Mouse (Mus musculus): ENCODE data around the gene Sulf2. TPM values are rescaled to one million over a fixed set of nuclear protein-coding genes. Genes with fewer than 3 reads are reported as not detected.
"Not testable (repeated sequence)": the region's sequence is repeated elsewhere in the genome, so short reads cannot be mapped to it uniquely, and the experiment has no call there.

The Sulf2 gene
- polyA plus RNA-seq, 2 experiments: 200 to 294 TPM

DNA sequence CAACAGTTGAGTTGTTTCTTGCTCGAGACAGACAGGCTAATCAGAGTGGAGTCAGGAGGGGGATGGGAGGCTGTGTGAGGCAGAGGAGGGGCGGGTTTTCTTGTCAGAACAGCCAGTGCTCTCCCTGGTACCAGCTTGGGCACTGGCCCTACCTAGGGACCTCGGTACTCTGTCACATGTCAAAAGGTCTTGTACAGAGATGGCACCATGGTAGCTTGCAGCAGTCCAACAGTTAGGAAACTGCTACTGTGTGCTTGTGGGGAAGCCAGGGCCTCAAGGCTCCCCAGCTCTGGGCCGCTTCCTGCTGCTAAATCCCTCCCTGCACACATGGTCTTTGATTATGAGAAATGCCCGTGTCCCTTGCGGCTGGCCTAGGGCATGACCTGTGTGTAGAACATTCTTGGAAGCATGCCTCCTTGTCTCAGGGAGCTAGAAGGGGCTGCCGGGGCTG is 65.3 kb downstream of the Sulf2 start:
- H3K4me3 ChIP-seq (replicated peaks; ENCODE audit: low read length): no peak overlapping the region
- 37% methylated on average over 7 of the region's 7 CpGs for WGBS
- no peak overlapping the region for H3K27ac ChIP-seq (replicated peaks; ENCODE audit: low read depth, low read length)
- H3K9me3 ChIP-seq (ENCODE audit: control insufficient read depth, low read length): no peaks in the 10 kb centered on the region
- H3K27me3 ChIP-seq (ENCODE audit: control insufficient read depth, insufficient read depth, low read length): no peaks in the 10 kb centered on the region
- no peak overlapping the region for H3K4me2 ChIP-seq (replicated peaks; ENCODE audit: low read depth, low read length, severe bottlenecking)
- no peak for TF ChIP-seq POLR2A (IDR thresholded peaks at IDR 0.05; ENCODE audit: borderline replicate concordance, extremely low read depth, insufficient read depth, insufficient read length)
- H3K36me3 ChIP-seq (ENCODE audit: control insufficient read depth, insufficient read depth, low read length): peaks cover 92% of the 10 kb centered on the region
- no peak for ATAC-seq (ENCODE audit: low FRiP score, low read depth)
- DNase-seq (ENCODE audit: low spot score): no peak
- peaks cover 6% of the 10 kb centered on the region; the same call in 1 of the 2 replicates for H3K4me1 ChIP-seq (ENCODE audit: control insufficient read depth, insufficient read depth, low read length)
- no peak overlapping the region for H3K9ac ChIP-seq (ENCODE audit: low read depth, low read length, severe bottlenecking)

DNA sequence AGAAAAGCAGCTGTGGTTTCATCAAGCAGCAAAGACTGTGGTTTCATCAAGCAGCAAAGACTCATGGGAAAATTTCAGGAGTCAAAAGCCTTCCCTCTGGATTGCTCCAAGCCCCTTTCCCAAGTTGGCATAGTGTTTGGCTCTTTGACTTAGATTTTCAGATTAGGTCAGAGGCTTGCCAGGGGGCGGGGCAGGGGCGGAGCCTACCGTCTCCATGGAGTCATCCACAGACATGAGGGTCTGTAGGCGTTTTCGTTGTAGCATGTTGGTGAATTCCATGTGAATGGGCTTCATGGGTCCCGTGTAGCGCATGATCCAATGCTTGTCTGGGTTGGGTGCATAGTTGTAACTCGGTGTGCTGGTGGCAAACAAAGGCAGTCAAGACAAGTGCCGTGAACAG is 66.5 kb downstream of the Sulf2 start:
- Histone ChIP-seq H3K4me1 (ENCODE audit: control insufficient read depth, insufficient read depth, low read length) (peaks cover 6% of the 10 kb centered on the region; the same call in 1 of the 2 replicates), H3K36me3 (ENCODE audit: control insufficient read depth, insufficient read depth, low read length) (peaks cover 87% of the 10 kb centered on the region), H3K27ac (replicated peaks; ENCODE audit: low read depth, low read length) (no peak overlapping the region), H3K4me3 (replicated peaks; ENCODE audit: low read length) (no peak overlapping the region), H3K9ac (ENCODE audit: low read depth, low read length, severe bottlenecking) (no peak overlapping the region), H3K9me3 (ENCODE audit: control insufficient read depth, low read length) (no peaks in the 10 kb centered on the region), H3K27me3 (ENCODE audit: control insufficient read depth, insufficient read depth, low read length) (no peaks in the 10 kb centered on the region), H3K4me2 (replicated peaks; ENCODE audit: low read depth, low read length, severe bottlenecking) (no peak overlapping the region)
- no peak for DNase-seq (ENCODE audit: low spot score)
- WGBS: 89% methylated on average over 9 of the region's 9 CpGs
- ATAC-seq (ENCODE audit: low FRiP score, low read depth): no peak
- TF ChIP-seq POLR2A (IDR thresholded peaks at IDR 0.05; ENCODE audit: borderline replicate concordance, extremely low read depth, insufficient read depth, insufficient read length): no peak

DNA sequence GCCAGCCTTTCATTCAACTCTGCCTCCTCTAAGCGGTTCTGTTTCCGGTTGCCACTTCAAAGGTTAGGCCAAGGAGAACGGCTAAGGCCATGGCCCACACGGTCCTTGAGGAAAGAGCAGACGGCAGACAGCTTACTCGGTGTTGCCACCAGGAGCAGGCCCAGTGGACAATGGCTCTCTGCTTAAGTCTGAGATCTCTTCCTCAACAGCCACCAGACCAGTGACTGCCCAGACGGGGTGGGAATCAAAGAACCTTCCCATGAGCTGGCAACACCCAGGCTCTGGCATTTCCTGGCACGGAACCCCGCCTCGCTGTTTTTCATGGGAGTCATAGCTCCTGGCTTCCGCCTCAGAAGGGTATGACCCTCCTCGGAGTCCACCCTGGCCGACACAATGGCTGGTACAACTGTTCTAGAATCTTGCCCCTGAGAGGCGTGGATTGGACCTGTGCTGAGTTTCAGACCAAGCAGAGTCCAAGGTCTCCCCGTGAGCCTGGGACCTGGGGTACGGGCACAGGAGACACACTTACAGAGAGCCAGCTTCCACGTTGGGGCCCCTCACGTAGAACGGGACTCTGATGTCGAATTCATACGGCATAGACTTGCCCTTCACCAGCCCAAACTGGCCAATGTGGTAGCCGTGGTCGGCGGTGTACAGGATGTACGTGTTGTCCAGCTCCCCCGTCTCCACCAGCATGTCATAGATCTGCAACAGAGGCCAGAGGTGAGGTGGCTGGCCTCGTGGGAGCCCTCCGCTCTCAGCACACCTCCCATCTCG is 68.8 kb downstream of the Sulf2 start:
- ATAC-seq (ENCODE audit: low FRiP score, low read depth): no peak
- Histone ChIP-seq H3K27me3 (ENCODE audit: control insufficient read depth, insufficient read depth, low read length) (no peaks in the 10 kb centered on the region), H3K9me3 (ENCODE audit: control insufficient read depth, low read length) (no peaks in the 10 kb centered on the region), H3K9ac (ENCODE audit: low read depth, low read length, severe bottlenecking) (no peak overlapping the region), H3K4me2 (replicated peaks; ENCODE audit: low read depth, low read length, severe bottlenecking) (no peak overlapping the region), H3K4me1 (ENCODE audit: control insufficient read depth, insufficient read depth, low read length) (peaks cover 6% of the 10 kb centered on the region; the same call in 1 of the 2 replicates), H3K36me3 (ENCODE audit: control insufficient read depth, insufficient read depth, low read length) (peaks cover 86% of the 10 kb centered on the region), H3K27ac (replicated peaks; ENCODE audit: low read depth, low read length) (no peak overlapping the region), H3K4me3 (replicated peaks; ENCODE audit: low read length) (no peak overlapping the region)
- TF ChIP-seq POLR2A (IDR thresholded peaks at IDR 0.05; ENCODE audit: borderline replicate concordance, extremely low read depth, insufficient read depth, insufficient read length): no peak
- no peak for DNase-seq (ENCODE audit: low spot score)
- 87% methylated on average over 29 of the region's 29 CpGs for WGBS

DNA sequence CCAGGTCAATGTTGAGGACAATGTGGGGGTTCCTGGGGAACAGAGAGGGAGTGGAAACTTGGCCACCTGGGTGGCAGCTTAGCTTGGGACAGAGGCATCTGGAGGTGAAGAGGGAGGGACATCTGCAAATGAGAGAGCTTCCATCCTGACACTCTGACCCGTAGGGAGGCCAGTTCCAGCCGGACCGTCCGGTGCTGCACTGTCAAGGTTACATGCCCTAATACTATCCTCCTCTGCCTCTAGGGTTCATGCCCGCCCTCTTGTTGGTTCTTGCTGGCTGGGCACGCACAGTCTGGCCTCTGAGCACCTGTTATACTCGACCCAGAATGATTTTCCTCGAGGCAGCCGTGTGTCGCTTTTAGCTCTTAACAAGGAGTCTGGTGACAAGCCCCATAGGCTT is 69.7 kb downstream of the Sulf2 start:
- TF ChIP-seq POLR2A (IDR thresholded peaks at IDR 0.05; ENCODE audit: borderline replicate concordance, extremely low read depth, insufficient read depth, insufficient read length): no peak
- Histone ChIP-seq H3K9ac (ENCODE audit: low read depth, low read length, severe bottlenecking) (no peak overlapping the region), H3K36me3 (ENCODE audit: control insufficient read depth, insufficient read depth, low read length) (peaks cover 86% of the 10 kb centered on the region), H3K27me3 (ENCODE audit: control insufficient read depth, insufficient read depth, low read length) (no peaks in the 10 kb centered on the region), H3K4me3 (replicated peaks; ENCODE audit: low read length) (no peak overlapping the region), H3K4me1 (ENCODE audit: control insufficient read depth, insufficient read depth, low read length) (peaks cover 9% of the 10 kb centered on the region), H3K9me3 (ENCODE audit: control insufficient read depth, low read length) (no peaks in the 10 kb centered on the region), H3K27ac (replicated peaks; ENCODE audit: low read depth, low read length) (no peak overlapping the region), H3K4me2 (replicated peaks; ENCODE audit: low read depth, low read length, severe bottlenecking) (no peak overlapping the region)
- DNase-seq (ENCODE audit: low spot score) (no peak), ATAC-seq (ENCODE audit: low FRiP score, low read depth) (no peak)
- 86% methylated on average over 10 of the region's 10 CpGs for WGBS

DNA sequence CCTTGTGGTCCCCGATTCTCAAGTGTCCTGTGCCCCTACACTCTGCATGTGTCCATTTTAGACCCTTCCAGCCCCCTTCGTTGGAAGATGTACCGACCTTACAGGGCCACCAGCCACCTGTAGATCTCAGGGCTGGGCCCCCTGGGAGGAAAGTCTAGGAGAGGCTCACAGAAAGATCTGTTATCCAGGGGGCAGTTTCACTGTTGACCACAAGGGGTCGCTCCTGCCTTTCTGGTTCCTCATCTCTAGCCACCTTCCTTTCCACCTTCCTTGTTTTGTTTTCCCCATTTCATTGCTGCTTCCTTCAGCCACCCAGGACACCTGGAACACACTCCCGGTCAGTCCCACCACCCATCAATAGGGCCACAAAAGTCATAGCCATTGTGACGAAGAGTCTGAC is 70.5 kb downstream of the Sulf2 start:
- H3K4me3 ChIP-seq (replicated peaks; ENCODE audit: low read length); ATAC-seq (ENCODE audit: low FRiP score, low read depth): not testable (repeated sequence)

More for the DNA sequence above, 70.5 kb downstream of the Sulf2 start:
- H3K27ac ChIP-seq (replicated peaks; ENCODE audit: low read depth, low read length); H3K4me2 ChIP-seq (replicated peaks; ENCODE audit: low read depth, low read length, severe bottlenecking); H3K27me3 ChIP-seq (ENCODE audit: control insufficient read depth, insufficient read depth, low read length); H3K9me3 ChIP-seq (ENCODE audit: control insufficient read depth, low read length); H3K9ac ChIP-seq (ENCODE audit: low read depth, low read length, severe bottlenecking); H3K4me1 ChIP-seq (ENCODE audit: control insufficient read depth, insufficient read depth, low read length): not testable (repeated sequence)
- peak; percentile 74 for DNase-seq (ENCODE audit: low spot score)
- peaks cover 86% of the 10 kb centered on the region for H3K36me3 ChIP-seq (ENCODE audit: control insufficient read depth, insufficient read depth, low read length)
- 47% methylated on average over 6 of the region's 6 CpGs for WGBS

Data from limb, embryonic 14.5 days (tissue).